Mouse (Mus musculus): ENCODE measurements around the gene Resf1. TPM values are rescaled to one million over a fixed set of nuclear protein-coding genes. Genes with fewer than 3 reads are reported as not detected.
"Not testable (repeated sequence)": the region's sequence is repeated elsewhere in the genome, so short reads cannot be mapped to it uniquely, and the experiment has no call there.

The Resf1 gene
- 2.6 and 2.8 TPM in 2 replicates for polyA plus RNA-seq (2012; rRNA removed)

- H3K27ac ChIP-seq (ENCODE audit: control insufficient read depth, insufficient read depth, low read depth, low read length), result peak within 1 kb of the TSS; percentile 73
- no peaks in the 10 kb centered on the region; the same call in 1 of the 2 replicates for H3K4me1 ChIP-seq (ENCODE audit: control insufficient read depth, insufficient read depth, low read length)
- H3K4me3 ChIP-seq (ENCODE audit: control insufficient read depth, low read depth, low read length), result peak within 1 kb of the TSS; percentile 80
- no peaks in the 10 kb centered on the region for H3K27me3 ChIP-seq (ENCODE audit: control insufficient read depth, insufficient read depth, low read length)
- TF ChIP-seq POLR2A (IDR thresholded peaks at IDR 0.05; ENCODE audit: control insufficient read depth, low read depth, low read length), result peak; percentile 71
- TF ChIP-seq CTCF (IDR thresholded peaks at IDR 0.05; ENCODE audit: control insufficient read depth, insufficient read depth, insufficient replicate concordance, low read depth, low read length), result no peak
- no peaks in the 10 kb centered on the region for H3K36me3 ChIP-seq (ENCODE audit: control insufficient read depth, insufficient read depth, low read length)
Measured at GRCm38 (mm10) chr6:149308956-149309932, at the start of gene Resf1. TSS of gene Resf1 (plus strand) at chr6:149309414.

DNA sequence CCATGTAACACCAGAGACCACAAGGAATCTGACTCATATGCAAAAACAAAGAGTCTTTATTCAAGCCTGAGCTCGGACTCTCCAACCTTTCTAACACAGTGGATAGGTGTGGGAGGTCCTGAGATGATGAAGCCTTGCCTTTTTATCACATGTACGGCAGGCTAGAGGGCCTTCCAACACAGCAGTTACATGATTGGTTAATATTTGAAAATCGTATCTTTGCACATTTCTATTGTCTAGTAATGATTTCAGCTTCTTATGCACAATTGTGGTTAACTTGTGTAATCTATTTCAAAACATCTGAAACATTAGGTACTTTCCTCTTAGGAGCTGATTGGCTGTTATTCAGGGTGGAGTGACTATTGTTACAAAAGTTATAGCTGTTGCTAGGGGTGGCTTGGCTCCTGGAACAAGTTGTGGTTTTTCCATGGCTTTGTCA is 48.4 kb upstream of the Resf1 start:
- Histone ChIP-seq H3K36me3 (ENCODE audit: control insufficient read depth, insufficient read depth, low read length) (no peaks in the 10 kb centered on the region), H3K4me1 (ENCODE audit: control insufficient read depth, insufficient read depth, low read length) (no peaks in the 10 kb centered on the region), H3K4me3 (ENCODE audit: control insufficient read depth, low read depth, low read length) (no peak overlapping the region), H3K27me3 (ENCODE audit: control insufficient read depth, insufficient read depth, low read length) (no peaks in the 10 kb centered on the region), H3K27ac (ENCODE audit: control insufficient read depth, insufficient read depth, low read depth, low read length) (no peak overlapping the region)
- no peak for TF ChIP-seq POLR2A (IDR thresholded peaks at IDR 0.05; ENCODE audit: control insufficient read depth, low read depth, low read length)
- no peak for TF ChIP-seq CTCF (IDR thresholded peaks at IDR 0.05; ENCODE audit: control insufficient read depth, insufficient read depth, insufficient replicate concordance, low read depth, low read length)

GRCm38 (mm10) chr6:149267951-149268350 is 41.3 kb upstream of the Resf1 start:
- no peak overlapping the region for H3K4me3 ChIP-seq (ENCODE audit: control insufficient read depth, low read depth, low read length)
- no peak overlapping the region for H3K27ac ChIP-seq (ENCODE audit: control insufficient read depth, insufficient read depth, low read depth, low read length)
- TF ChIP-seq CTCF (IDR thresholded peaks at IDR 0.05; ENCODE audit: control insufficient read depth, insufficient read depth, insufficient replicate concordance, low read depth, low read length) (no peak), POLR2A (IDR thresholded peaks at IDR 0.05; ENCODE audit: control insufficient read depth, low read depth, low read length) (no peak)
- H3K27me3 ChIP-seq (ENCODE audit: control insufficient read depth, insufficient read depth, low read length), result no peaks in the 10 kb centered on the region
- H3K36me3 ChIP-seq (ENCODE audit: control insufficient read depth, insufficient read depth, low read length), result no peaks in the 10 kb centered on the region
- H3K4me1 ChIP-seq (ENCODE audit: control insufficient read depth, insufficient read depth, low read length), result no peaks in the 10 kb centered on the region

- no peak overlapping the region for H3K4me3 ChIP-seq (ENCODE audit: control insufficient read depth, low read depth, low read length)
- no peaks in the 10 kb centered on the region for H3K4me1 ChIP-seq (ENCODE audit: control insufficient read depth, insufficient read depth, low read length)
- H3K36me3 ChIP-seq (ENCODE audit: control insufficient read depth, insufficient read depth, low read length), result no peaks in the 10 kb centered on the region
- no peak for TF ChIP-seq CTCF (IDR thresholded peaks at IDR 0.05; ENCODE audit: control insufficient read depth, insufficient read depth, insufficient replicate concordance, low read depth, low read length)
- TF ChIP-seq POLR2A (IDR thresholded peaks at IDR 0.05; ENCODE audit: control insufficient read depth, low read depth, low read length), result no peak
- H3K27me3 ChIP-seq (ENCODE audit: control insufficient read depth, insufficient read depth, low read length), result no peaks in the 10 kb centered on the region
- no peak overlapping the region for H3K27ac ChIP-seq (ENCODE audit: control insufficient read depth, insufficient read depth, low read depth, low read length)
Measured at GRCm38 (mm10) chr6:149278248-149278731, 30.9 kb upstream of the Resf1 start.

GRCm38 (mm10) chr6:149278866-149279265 is 30.3 kb upstream of the Resf1 start:
- no peaks in the 10 kb centered on the region for H3K36me3 ChIP-seq (ENCODE audit: control insufficient read depth, insufficient read depth, low read length)
- no peak overlapping the region for H3K4me3 ChIP-seq (ENCODE audit: control insufficient read depth, low read depth, low read length)
- H3K4me1 ChIP-seq (ENCODE audit: control insufficient read depth, insufficient read depth, low read length), result no peaks in the 10 kb centered on the region
- no peaks in the 10 kb centered on the region for H3K27me3 ChIP-seq (ENCODE audit: control insufficient read depth, insufficient read depth, low read length)
- H3K27ac ChIP-seq (ENCODE audit: control insufficient read depth, insufficient read depth, low read depth, low read length), result no peak overlapping the region
- TF ChIP-seq POLR2A (IDR thresholded peaks at IDR 0.05; ENCODE audit: control insufficient read depth, low read depth, low read length) (no peak), CTCF (IDR thresholded peaks at IDR 0.05; ENCODE audit: control insufficient read depth, insufficient read depth, insufficient replicate concordance, low read depth, low read length) (no peak)

DNA sequence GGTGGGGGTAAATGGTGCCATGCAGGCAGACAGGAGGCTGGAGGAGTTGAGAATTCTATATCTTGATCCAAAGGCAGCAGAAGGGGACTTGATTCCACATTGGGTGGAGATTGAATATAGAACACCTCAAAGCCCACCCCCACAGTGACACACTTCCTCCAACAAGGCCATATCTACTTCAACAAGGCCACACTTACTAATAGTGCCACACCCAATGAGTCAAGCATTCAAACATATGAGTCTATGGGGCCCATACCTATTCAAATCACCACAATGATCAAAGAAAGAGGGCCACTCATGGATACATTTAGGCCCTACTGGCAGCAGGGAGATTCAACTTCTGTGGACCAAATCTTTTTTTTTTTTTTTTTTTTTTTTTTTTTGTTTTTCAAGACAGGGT is 28.7 kb upstream of the Resf1 start:
- no peak overlapping the region for H3K4me3 ChIP-seq (ENCODE audit: control insufficient read depth, low read depth, low read length)
- no peaks in the 10 kb centered on the region for H3K4me1 ChIP-seq (ENCODE audit: control insufficient read depth, insufficient read depth, low read length)
- TF ChIP-seq CTCF (IDR thresholded peaks at IDR 0.05; ENCODE audit: control insufficient read depth, insufficient read depth, insufficient replicate concordance, low read depth, low read length), result no peak
- TF ChIP-seq POLR2A (IDR thresholded peaks at IDR 0.05; ENCODE audit: control insufficient read depth, low read depth, low read length), result no peak
- no peaks in the 10 kb centered on the region for H3K36me3 ChIP-seq (ENCODE audit: control insufficient read depth, insufficient read depth, low read length)
- H3K27ac ChIP-seq (ENCODE audit: control insufficient read depth, insufficient read depth, low read depth, low read length), result no peak overlapping the region
- H3K27me3 ChIP-seq (ENCODE audit: control insufficient read depth, insufficient read depth, low read length), result no peaks in the 10 kb centered on the region

GRCm38 (mm10) chr6:149288190-149288589 is 21.0 kb upstream of the Resf1 start:
- H3K4me1 ChIP-seq (ENCODE audit: control insufficient read depth, insufficient read depth, low read length), result not testable (repeated sequence)

DNA sequence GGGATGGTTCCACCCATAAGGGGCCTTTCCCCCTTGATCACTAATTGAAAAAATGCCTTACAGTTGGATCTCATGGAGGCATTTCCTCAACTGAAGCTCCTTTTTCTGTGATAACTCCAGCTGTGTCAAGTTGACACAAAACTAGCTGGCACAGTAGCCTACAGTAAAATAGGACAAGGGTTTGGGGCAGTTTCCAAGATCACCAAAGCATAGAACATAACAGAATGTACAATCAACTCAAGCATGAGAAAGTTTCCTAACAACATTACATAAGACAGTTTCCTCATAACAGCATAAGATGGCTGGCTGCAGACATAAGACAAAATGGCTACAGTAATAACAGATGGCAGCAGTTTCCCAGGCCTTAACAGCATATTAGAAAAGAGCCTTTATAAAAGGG is 6.0 kb upstream of the Resf1 start:
- not testable (repeated sequence) for H3K4me1 ChIP-seq (ENCODE audit: control insufficient read depth, insufficient read depth, low read length); H3K27me3 ChIP-seq (ENCODE audit: control insufficient read depth, insufficient read depth, low read length); H3K27ac ChIP-seq (ENCODE audit: control insufficient read depth, insufficient read depth, low read depth, low read length); H3K4me3 ChIP-seq (ENCODE audit: control insufficient read depth, low read depth, low read length); H3K36me3 ChIP-seq (ENCODE audit: control insufficient read depth, insufficient read depth, low read length)

More at GRCm38 (mm10) chr6:149288190-149288589, 21.0 kb upstream of the Resf1 start:
- not testable (repeated sequence) for H3K27me3 ChIP-seq (ENCODE audit: control insufficient read depth, insufficient read depth, low read length); H3K27ac ChIP-seq (ENCODE audit: control insufficient read depth, insufficient read depth, low read depth, low read length); H3K36me3 ChIP-seq (ENCODE audit: control insufficient read depth, insufficient read depth, low read length); H3K4me3 ChIP-seq (ENCODE audit: control insufficient read depth, low read depth, low read length)
